Mouse (Mus musculus) neutrophil, adult 5-6 weeks (primary cell): Measurements from ENCODE around the gene D5Ertd579e. TPM values are rescaled to one million over a fixed set of nuclear protein-coding genes. Genes with fewer than 3 reads are reported as not detected.
"Not testable (repeated sequence)": the region's sequence is repeated elsewhere in the genome, so short reads cannot be mapped to it uniquely, and the experiment has no call there.

Experiments
- ATAC-seq: fragments of 151-379, 151-347 bp; 2 replicates; pipeline ENCODE4 v1.8.0; 2017; ENCODE audit warnings: mild to moderate bottlenecking, moderate TSS enrichment; ENCODE audit not compliant: insufficient number of reproducible peaks, poor library complexity, low FRiP score, severe bottlenecking; ENCODE audit errors: extremely low read depth
- total RNA-seq: library from RNA; stranded (forward); fragments of 200-1000 nt; gene quantifications from 2 replicates; pipeline ENCODE4 v1.2.3, GENCODE M21; 2017

Gene D5Ertd579e
- total RNA-seq, 1 experiment from 2014 or later: 40.4 TPM

- ATAC-seq: no peak
These were observed 878 bp upstream of the D5Ertd579e start for GRCm38 (mm10) chr5:36696504-36697300.

- ATAC-seq: no peak
These were observed 819 bp downstream of the D5Ertd579e start for GRCm38 (mm10) chr5:36695005-36695404.

GRCm38 (mm10) chr5:36693651-36694050 lies 2.2 kb downstream of the D5Ertd579e start:
- ATAC-seq: no peak

GRCm38 (mm10) chr5:36691423-36691822 lies 4.4 kb downstream of the D5Ertd579e start:
- no peak for ATAC-seq

GRCm38 (mm10) chr5:36685170-36685569 lies 10.7 kb downstream of the D5Ertd579e start:
- no peak for ATAC-seq

- no peak for ATAC-seq
These were observed 12.2 kb downstream of the D5Ertd579e start for GRCm38 (mm10) chr5:36683586-36683985.

GRCm38 (mm10) chr5:36681219-36681618 lies 14.6 kb downstream of the D5Ertd579e start:
- ATAC-seq: no peak

- ATAC-seq: no peak
These were observed 15.8 kb downstream of the D5Ertd579e start for GRCm38 (mm10) chr5:36679918-36680598.

GRCm38 (mm10) chr5:36678799-36679198 lies 17.0 kb downstream of the D5Ertd579e start:
- no peak for ATAC-seq

- no peak for ATAC-seq
These were observed 17.9 kb downstream of the D5Ertd579e start for GRCm38 (mm10) chr5:36677907-36678306.

- ATAC-seq: no peak
These were observed 20.4 kb downstream of the D5Ertd579e start for GRCm38 (mm10) chr5:36675466-36675865.

GRCm38 (mm10) chr5:36674658-36675433 lies 21.0 kb downstream of the D5Ertd579e start:
- ATAC-seq: no peak

GRCm38 (mm10) chr5:36669021-36670008 lies 26.5 kb downstream of the D5Ertd579e start:
- peak; percentile 24; the same call in 1 of the 2 replicates for ATAC-seq

GRCm38 (mm10) chr5:36668572-36668971 lies 27.3 kb downstream of the D5Ertd579e start:
- ATAC-seq: peak; percentile 35; the same call in 1 of the 2 replicates

GRCm38 (mm10) chr5:36667986-36668385 lies 27.8 kb downstream of the D5Ertd579e start:
- not testable (repeated sequence) for ATAC-seq

- ATAC-seq: no peak
These were observed 28.7 kb downstream of the D5Ertd579e start for GRCm38 (mm10) chr5:36667165-36667564.

GRCm38 (mm10) chr5:36666699-36667098 lies 29.1 kb downstream of the D5Ertd579e start:
- ATAC-seq: not testable (repeated sequence)

GRCm38 (mm10) chr5:36663329-36663728 lies 32.5 kb downstream of the D5Ertd579e start:
- ATAC-seq: no peak
